In the genomic region with DNA sequence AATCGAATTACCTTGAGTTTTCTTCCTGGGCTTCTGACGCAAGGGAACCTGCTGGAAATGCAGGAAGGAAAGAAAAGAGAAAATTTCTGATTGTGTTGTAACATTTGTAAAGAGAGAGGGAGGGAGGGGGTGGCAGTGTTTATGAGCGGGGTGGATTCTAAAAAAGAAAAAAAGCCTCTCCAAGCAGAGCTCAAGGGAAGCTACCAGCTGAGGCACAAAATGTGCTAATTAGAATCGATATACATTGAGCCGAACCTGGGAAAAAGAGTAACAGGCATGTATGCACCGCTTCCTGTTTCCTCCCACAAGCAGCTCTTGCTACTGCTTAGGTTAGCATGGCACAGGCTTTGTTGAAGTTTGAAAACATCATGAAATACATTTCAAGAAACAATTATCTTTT, we compare ENCODE assay signal across 7 mouse cellular contexts.
DNase-seq lines count a peak whose midpoint lies in the region; ATAC-seq and TF ChIP-seq lines count a peak whose summit lies in the region.

No protein-coding gene starts in this region.

- H3K27me3 ChIP-seq in hindbrain, embryonic 10.5 days (ENCODE audit: insufficient read depth, poor library complexity, severe bottlenecking) = no peaks in the 10 kb centered on the region
- no peaks in the 10 kb centered on the region for H3K27me3 ChIP-seq in midbrain, embryonic 13.5 days

- 0 out of 2 replicates have a peak, but pooled peaks have one; percentile 8 for TF ChIP-seq POLR2A in cortical plate, adult 2 months (IDR thresholded peaks at IDR 0.05; ENCODE audit: extremely low read depth, insufficient read depth, low read length)

- H3K4me2 ChIP-seq in midbrain, embryonic 13.5 days (replicated peaks) = peak overlapping the region; percentile 43

- peak overlapping the region; percentile 53 for H3K4me3 ChIP-seq in layer of hippocampus, adult 2 months
- peak overlapping the region; percentile 79 for H3K4me3 ChIP-seq in cortical plate, adult 2 months (ENCODE audit: insufficient read depth, low read length)
- H3K4me3 ChIP-seq in hindbrain, embryonic 10.5 days = no peak overlapping the region; the same call in 1 of the 2 replicates
- peak overlapping the region; percentile 26 for H3K4me3 ChIP-seq in midbrain, embryonic 13.5 days (replicated peaks)

- no peaks in the 10 kb centered on the region for H3K36me3 ChIP-seq in hindbrain, embryonic 10.5 days
- H3K36me3 ChIP-seq in midbrain, embryonic 13.5 days = no peaks in the 10 kb centered on the region

- no peaks in the 10 kb centered on the region for H3K9me3 ChIP-seq in hindbrain, embryonic 10.5 days
- no peaks in the 10 kb centered on the region for H3K9me3 ChIP-seq in midbrain, embryonic 13.5 days

- DNase-seq in layer of hippocampus, adult 2 months (ENCODE audit: low spot score in 2 of 2) = peak in 1 of 2 experiments; percentile 9
- no peak for DNase-seq in layer of hippocampus, postnatal 14 days (ENCODE audit: low spot score in 2 of 2)
- DNase-seq in hindbrain, embryonic 10.5 days (ENCODE audit: low spot score) = no peak
- no peak for DNase-seq in ovary, postnatal 10 days (ENCODE audit: low spot score)
- DNase-seq in lung, postnatal 4 days = no peak

- ATAC-seq in midbrain, embryonic 13.5 days = peak; percentile 77; the same call in 1 of the 2 replicates

- TF ChIP-seq CTCF in layer of hippocampus, adult 2 months (conservative IDR thresholded peaks at IDR 0.05) = no peak
- no peak for TF ChIP-seq CTCF in cortical plate, adult 2 months (IDR thresholded peaks at IDR 0.05; ENCODE audit: extremely low read depth, insufficient read depth, low read length)

- peak overlapping the region; percentile 74; the same call in 1 of the 2 replicates for H3K27ac ChIP-seq in layer of hippocampus, adult 2 months
- no peak overlapping the region for H3K27ac ChIP-seq in cortical plate, adult 2 months (ENCODE audit: insufficient read depth, low read length)
- peak overlapping the region; percentile 8; the same call in 1 of the 2 replicates for H3K27ac ChIP-seq in hindbrain, embryonic 10.5 days
- H3K27ac ChIP-seq in midbrain, embryonic 13.5 days = no peak overlapping the region

- peak overlapping the region; percentile 47; the same call in 1 of the 2 replicates for H3K9ac ChIP-seq in midbrain, embryonic 13.5 days (replicated peaks)

- WGBS in hindbrain, embryonic 10.5 days = 26% methylated on average over 6 of the region's 6 CpGs
- 18% methylated on average over 6 of the region's 6 CpGs for WGBS in midbrain, embryonic 13.5 days

- H3K4me1 ChIP-seq in cortical plate, adult 2 months (ENCODE audit: control insufficient read depth, insufficient read depth, low read length) = no peaks in the 10 kb centered on the region
- peaks cover 4% of the 10 kb centered on the region for H3K4me1 ChIP-seq in hindbrain, embryonic 10.5 days (replicated peaks)
- H3K4me1 ChIP-seq in midbrain, embryonic 13.5 days (replicated peaks) = 0 out of 2 replicates have a peak, but pooled peaks cover 3% of the 10 kb centered on the region

Comparison
In these comparisons a context has a peak if more than half of its experiments do, and no peak if none do; other contexts are left out.
1. H3K27ac ChIP-seq: peak in layer of hippocampus, adult 2 months (single experiment) and hindbrain, embryonic 10.5 days (single experiment); none in cortical plate, adult 2 months (single experiment) and midbrain, embryonic 13.5 days (single experiment).